Mouse (Mus musculus) mesoderm, embryonic 11.5 days (tissue): ENCODE data around the gene Sertad1.

ENCODE experiments used
- DNase-seq: peaks from one replicate; pipeline ENCODE4 v3.0.0-alpha.2; 2012; ENCODE audit warnings: low read depth, low spot score

Gene Sertad1

GRCm38 (mm10) chr7:27499036-27499435, 12.3 kb downstream of the Sertad1 start, which contains the start of gene Prx:
Prx (plus strand) TSS chr7:27499324.
- no peak for DNase-seq

- DNase-seq, result no peak
These were observed 14.9 kb downstream of the Sertad1 start for GRCm38 (mm10) chr7:27501620-27502019.

GRCm38 (mm10) chr7:27506765-27507370, 20.2 kb downstream of the Sertad1 start:
- DNase-seq, result peak; percentile 45

DNA sequence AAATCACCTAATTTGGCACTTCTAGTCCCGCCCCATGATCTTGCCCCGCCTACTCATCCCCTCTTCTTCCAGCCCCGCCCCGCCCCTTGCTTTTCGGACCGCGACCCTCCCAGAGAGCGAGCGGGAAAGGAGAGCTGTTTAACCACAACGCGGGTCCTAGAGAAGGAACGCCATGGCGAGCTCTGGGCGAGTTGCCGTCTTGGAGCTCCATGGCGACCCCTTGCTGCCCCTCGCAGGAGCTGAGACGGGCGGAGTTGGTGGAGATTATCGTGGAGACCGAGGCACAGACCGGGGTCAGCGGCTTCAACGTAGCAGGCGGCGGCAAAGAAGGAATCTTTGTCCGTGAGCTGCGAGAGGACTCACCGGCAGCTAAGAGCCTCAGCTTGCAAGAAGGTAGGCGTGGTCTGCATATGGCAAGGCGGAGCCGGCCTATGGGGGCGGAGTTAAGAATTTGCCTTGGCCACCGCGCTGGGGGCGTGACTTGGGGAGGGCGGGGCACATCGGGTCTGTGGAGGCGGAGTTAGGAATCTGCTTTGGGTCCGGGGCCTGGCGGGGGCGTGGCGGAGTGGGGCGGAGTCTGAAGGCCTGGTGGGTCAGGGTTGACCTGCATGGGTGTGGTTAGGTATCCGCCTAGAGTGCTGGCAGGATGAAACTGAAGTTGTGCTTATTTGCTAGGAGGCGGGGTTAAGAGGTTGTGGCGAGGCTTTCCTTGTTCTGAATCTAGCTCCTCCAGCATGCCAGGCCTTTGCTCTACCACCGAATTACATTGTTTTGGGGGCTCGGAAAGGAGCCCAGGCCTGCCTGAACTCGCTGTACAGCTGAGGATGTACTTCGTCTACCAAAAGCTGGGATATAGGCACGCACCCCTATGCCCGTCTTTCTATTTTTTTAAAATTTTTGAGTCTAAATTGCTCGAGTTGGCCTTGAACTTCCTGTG, 21.3 kb downstream of the Sertad1 start:
- peak; percentile 98 for DNase-seq

DNA sequence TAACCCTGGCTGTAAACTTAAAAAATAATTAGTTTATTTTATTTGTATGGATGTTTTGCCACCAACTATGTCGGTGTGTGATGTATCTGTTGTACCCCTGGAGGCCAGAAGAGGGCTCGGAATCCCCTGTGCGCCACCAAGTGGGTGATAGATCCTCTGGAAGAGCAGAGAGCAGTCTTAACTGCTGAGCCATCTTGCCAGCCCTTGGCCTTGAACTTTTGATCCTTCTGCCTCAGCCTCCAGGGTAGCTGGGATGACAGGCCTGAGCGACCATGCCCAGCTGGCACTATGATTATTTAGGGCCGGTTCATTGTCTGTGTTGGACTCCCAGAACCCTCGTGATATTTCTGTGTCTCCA, 21.9 kb downstream of the Sertad1 start:
- DNase-seq, result peak; percentile 55

- DNase-seq, result no peak
These were observed 24.1 kb downstream of the Sertad1 start for GRCm38 (mm10) chr7:27510809-27511208.

- no peak for DNase-seq
These were observed 28.3 kb downstream of the Sertad1 start for GRCm38 (mm10) chr7:27514961-27515360.

DNA sequence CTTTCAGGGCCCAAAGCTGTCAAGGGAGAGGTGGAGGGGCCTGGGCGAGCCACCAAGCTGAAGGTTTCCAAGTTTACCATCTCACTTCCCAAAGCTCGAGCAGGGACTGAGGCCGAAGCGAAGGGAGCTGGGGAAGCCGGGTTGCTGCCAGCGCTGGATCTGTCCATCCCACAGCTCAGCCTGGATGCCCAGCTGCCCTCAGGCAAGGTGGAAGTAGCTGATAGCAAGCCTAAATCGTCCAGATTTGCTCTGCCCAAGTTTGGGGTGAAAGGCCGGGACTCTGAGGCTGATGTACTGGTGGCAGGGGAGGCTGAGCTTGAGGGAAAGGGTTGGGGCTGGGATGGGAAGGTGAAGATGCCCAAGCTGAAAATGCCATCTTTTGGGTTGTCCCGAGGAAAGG, 31.6 kb downstream of the Sertad1 start:
- no peak for DNase-seq

DNA sequence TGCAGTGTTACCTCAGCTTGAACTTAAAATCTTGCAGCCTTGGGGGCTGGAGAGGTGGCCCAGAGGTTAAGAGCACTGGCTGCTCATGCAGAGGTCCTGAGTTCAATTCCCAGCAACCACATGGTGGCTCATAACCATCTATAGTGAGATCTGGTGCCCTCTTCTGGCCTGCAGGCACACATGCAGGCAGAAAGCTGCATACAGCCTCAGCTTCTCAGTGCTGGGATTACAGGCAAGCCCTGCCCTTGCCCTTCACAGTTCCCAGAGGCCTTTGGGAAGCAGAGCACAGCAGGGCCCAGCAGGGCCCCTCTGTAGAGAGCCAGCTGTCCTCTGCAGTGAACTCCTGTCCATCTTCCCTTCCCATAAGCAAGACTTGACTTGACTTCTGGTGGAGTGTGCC, 33.4 kb downstream of the Sertad1 start:
- no peak for DNase-seq

- DNase-seq, result no peak
These were observed 33.9 kb downstream of the Sertad1 start for GRCm38 (mm10) chr7:27520599-27520998.

- DNase-seq, result no peak
These were observed 36.3 kb downstream of the Sertad1 start, which contains the start of gene Hipk4 for GRCm38 (mm10) chr7:27522967-27523366. Hipk4 (plus strand) TSS chr7:27523267.

GRCm38 (mm10) chr7:27523805-27524204, 37.1 kb downstream of the Sertad1 start:
- DNase-seq, result no peak

DNA sequence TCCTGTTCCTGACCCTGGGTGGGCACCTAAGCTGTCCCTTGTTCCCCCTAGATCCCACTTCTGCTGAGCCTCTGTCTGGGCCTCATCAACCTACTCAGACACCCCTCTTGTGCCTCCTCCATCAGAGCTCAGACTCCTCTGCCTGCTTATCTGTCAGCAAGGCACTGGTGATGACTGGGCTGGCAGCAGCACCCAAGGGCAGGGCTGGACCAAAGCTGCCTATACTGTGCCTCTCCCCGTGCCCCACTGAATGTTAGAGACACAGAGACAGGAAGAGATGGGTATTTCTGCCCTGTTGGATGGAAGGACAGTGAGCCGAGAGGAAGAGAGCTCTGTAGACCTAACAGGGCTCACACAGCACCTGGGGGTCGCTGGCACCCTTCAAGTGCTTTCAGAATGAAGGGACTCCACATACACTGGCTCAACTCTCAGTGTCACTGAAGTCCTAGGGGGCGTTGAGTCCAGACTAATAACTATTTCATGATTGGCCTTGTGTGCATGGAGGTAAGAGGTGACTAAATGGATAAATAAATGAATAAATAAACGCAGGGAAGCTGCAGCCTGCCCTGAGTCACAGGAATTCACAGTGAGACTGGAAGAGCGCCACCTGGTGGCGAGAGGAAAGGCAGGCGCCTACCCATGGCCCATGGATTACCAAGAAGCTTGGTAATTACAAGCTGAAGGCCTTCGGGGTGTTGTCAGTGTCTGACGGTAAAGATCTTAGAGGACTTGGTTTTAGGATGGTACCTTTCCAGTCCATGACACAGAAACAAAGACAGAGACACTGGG, 39.5 kb downstream of the Sertad1 start:
- DNase-seq, result peak; percentile 90

DNA sequence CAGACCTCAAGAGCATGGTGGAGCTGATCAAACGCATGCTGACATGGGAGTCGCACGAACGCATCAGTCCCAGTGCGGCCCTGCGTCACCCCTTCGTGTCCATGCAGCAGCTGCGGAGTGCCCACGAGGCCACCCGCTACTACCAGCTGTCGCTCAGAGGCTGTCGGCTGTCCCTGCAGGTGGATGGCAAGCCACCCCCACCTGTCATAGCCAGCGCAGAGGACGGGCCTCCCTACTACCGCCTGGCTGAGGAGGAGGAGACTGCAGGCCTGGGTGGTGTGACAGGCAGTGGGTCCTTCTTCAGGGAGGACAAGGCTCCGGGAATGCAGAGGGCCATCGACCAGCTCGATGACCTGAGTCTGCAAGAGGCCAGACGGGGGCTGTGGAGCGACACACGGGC, 42.4 kb downstream of the Sertad1 start:
- DNase-seq, result no peak

- DNase-seq, result no peak
These were observed 44.2 kb downstream of the Sertad1 start for GRCm38 (mm10) chr7:27530937-27531336.

GRCm38 (mm10) chr7:27531707-27532106, 45.0 kb downstream of the Sertad1 start:
- no peak for DNase-seq

DNA sequence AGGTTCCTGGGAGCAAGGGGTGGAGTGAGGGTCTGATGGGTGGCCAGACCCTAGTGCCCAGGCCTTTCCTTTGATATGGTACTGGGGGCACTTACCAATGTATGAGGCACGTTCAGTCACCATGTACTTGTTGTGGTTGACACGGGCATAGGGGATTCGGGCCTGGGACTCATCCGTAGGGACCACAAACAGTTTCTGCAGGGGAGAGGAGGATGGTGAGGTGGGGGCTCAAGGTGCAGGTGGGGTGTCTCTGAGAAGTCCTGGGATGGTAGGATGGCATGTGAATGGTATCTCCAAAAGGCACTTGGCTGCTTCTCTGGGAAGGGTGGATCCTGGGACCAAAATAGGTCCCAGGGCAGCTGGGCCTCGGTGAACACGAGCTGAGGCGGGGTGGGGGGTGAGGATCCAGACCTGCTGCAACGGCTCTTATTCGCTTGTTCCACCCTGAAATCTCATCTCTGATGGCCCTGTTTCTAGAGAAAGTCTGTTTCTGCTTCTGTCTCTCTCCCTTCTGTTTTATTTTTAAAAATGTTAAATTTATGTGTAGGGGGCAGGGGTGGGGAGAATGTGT, 45.9 kb downstream of the Sertad1 start:
- no peak for DNase-seq

DNA sequence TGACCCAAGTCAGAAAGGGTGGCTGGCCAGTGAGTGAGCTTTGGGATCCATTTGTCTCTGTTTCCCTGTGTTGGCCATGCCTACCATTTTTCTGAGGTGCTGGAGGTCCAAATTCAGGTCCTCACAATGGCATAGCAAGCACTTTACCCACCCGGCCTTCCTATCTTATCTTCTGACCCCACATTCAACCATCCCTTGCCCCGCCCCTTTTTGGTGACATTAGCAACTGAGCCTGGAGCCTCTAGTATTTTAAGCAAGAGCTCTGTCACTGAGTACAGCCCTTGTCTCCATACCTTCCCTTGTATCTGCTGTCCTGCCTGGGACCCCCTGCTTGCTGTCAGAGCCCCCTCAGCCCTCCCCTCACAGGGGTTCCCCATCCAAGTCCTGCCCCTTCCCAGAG, 48.7 kb downstream of the Sertad1 start:
- no peak for DNase-seq

- DNase-seq, result no peak
These were observed 49.9 kb downstream of the Sertad1 start for GRCm38 (mm10) chr7:27536618-27537017.

DNA sequence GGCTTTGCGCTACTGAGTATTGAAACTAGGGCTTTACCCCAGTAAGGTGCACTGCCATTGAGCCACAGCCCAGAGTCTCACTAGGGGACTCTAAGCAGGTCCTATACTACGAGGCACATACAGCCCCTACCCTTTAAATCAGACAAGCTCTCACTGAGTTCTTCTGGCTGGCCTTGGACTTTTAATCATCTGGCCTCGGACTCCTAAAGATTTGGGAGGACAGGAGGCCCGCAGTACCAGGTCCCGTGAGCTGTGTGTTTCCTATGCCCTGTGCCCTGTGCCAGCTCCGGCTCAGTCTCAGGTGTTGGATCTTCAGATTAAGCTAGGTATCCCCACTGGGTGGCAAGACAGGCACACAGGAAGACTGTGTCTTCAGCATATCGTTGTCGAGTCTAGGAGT, 51.3 kb downstream of the Sertad1 start:
- no peak for DNase-seq

DNA sequence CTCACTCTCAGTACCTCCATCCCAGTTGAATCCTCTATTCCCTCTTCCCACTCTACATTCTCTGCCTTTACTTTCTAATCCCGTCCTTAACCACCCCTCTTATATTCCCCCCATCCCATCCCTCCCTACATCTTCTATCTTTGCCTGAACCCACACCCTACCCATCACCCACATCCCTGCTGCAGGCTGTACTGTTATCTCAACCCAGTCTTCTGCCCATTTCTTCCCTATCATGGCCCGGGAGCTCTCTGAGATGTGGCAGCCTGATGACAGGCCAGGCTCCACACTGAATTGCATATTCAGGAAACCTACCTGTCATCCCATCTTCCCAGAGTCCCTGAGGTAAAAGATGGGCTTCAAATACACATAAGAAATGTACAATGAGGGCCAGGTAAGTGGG, 52.1 kb downstream of the Sertad1 start:
- DNase-seq, result no peak
